Mouse (Mus musculus) cerebellum, adult 2 months (tissue): ENCODE measurements around the gene Cfap70. TPM values are rescaled to one million over a fixed set of nuclear protein-coding genes. Genes with fewer than 3 reads are reported as not detected.
A peak's percentile ranks its signal among the peaks of the same experiment; 100 is the strongest.

Experiments
- DNase-seq, 2 experiments: peaks; one replicate each; pipeline ENCODE4 v3.0.0; 2021
- H3K27ac ChIP-seq: fragments of 200-500 bp; 2 replicates; pipeline ENCODE4 v1.5.1; 2012; ENCODE audit warnings: low read length, control low read depth, inconsistent platforms; ENCODE audit not compliant: insufficient read depth
- H3K27me3 ChIP-seq: fragments of 200-500 bp; 2 replicates; pipeline ENCODE4 v1.6.1; 2012; ENCODE audit warnings: inconsistent platforms, mild to moderate bottlenecking, low read length, moderate library complexity; ENCODE audit not compliant: control insufficient read depth, insufficient read depth
- H3K4me1 ChIP-seq: fragments of 200-500 bp; 2 replicates; pipeline ENCODE4 v1.6.1; 2011; ENCODE audit warnings: low read length; ENCODE audit not compliant: control insufficient read depth, insufficient read depth
- H3K4me3 ChIP-seq: fragments of 200-500 bp; replicated peaks from 2 replicates; pipeline ENCODE3; 2011; ENCODE audit warnings: mild to moderate bottlenecking, low read depth, low read length, control low read depth; ENCODE audit not compliant: insufficient read depth
- CTCF ChIP-seq: fragments of 200-500 bp; IDR thresholded peaks from 2 replicates; pipeline ENCODE4 v1.5.1; 2011; ENCODE audit warnings: low read depth, mild to moderate bottlenecking, control low read depth, low read length, moderate library complexity, borderline replicate concordance; ENCODE audit not compliant: insufficient read depth
- POLR2A ChIP-seq: fragments of 200-500 bp; IDR thresholded peaks from 2 replicates; pipeline ENCODE4 v1.6.1; 2011; ENCODE audit warnings: low read length, control low read depth, borderline replicate concordance; ENCODE audit not compliant: insufficient read depth
- WGBS: fragments of 180-500 bp; shearing (Covaris S2); methylation state at CpG from one replicate; pipeline ENCODE4 v1.1.7; 2018; 5-methylcytosine and 5-hydroxymethylcytosine counted together
- polyA plus RNA-seq: library from polyadenylated mRNA; depleted of rRNA; stranded (reverse); fragments of >200 nt; gene quantifications from 2 replicates; pipeline ENCODE4 v1.2.3, GENCODE M21; 2012; rRNA removed

The Cfap70 gene
- polyA plus RNA-seq, 1 experiment = 0.38 TPM

DNA sequence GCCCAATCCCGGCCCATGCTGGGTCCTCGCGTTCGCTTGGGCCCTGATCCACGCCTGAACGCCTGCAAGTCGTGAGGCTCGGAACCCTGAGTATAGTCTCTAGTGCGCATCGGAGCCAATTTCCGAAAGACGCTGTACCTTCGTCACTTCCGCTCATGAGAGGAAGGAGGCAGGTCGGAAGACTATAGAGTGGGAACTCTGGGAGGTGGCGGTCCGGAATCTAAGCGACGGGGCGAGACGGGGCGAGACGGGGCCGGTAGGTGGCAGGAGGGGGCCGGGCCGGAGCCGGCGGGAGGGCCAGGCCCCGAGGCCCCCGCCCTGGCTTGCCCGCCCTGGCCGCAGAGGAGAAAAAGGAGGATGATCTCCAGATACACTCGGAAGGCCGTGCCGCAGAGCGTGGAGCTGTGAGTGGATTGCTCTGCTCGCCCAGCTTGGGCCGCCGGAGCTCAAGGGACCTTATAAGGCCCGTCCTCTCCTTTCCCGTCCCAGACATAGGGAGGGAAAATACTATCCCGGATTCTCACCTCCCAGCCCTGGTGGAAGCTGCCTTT, 104.0 kb downstream of the Cfap70 start, which contains the start of the genes Ecd and Fam149b:
Gene Ecd (minus strand): TSS at position 131 of the 551 bp plus-strand sequence.
Gene Fam149b (plus strand): TSS at position 172 of the 551 bp plus-strand sequence.
- TF ChIP-seq POLR2A (peak; percentile 66), CTCF (no peak)
- DNase-seq = peak; percentile 91 to 94
- H3K27me3 ChIP-seq = no peaks in the 10 kb centered on the region
- under 1% methylated on average over 42 of the region's 42 CpGs for WGBS
- peak within 1 kb of the TSS; percentile 98 for H3K4me3 ChIP-seq
- peak within 1 kb of the TSS; percentile 77 for H3K27ac ChIP-seq
- peaks cover 6% of the 10 kb centered on the region for H3K4me1 ChIP-seq

DNA sequence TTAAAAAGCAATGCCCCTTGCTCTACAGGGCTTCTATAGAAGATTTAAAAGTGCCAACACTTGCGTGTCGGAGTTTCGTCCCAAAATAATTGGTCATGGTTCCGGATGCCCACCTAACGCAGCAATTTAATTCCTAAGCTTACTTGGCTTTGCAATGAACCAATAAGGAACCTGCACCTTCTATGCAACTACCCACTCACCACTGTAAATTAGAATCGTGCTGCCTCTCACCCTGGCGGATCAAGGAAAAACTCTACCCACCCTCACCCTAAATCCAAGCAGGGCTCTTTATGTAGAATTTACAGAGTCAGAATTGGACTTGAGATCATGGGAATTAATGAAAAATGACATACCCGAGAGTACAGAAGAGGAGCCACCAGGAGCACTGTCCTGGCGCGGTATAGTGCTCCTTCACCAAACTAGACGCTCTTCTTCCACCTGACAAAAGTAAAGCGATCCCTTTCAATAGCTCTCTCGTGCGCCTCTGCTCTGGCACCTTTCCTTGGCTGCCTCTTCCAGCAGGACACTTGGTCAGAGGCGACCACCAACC, 104.5 kb downstream of the Cfap70 start:
- 0 out of 2 replicates have a peak overlapping the region, but pooled peaks have one; percentile 32 for H3K27ac ChIP-seq
- no peaks in the 10 kb centered on the region for H3K27me3 ChIP-seq
- H3K4me3 ChIP-seq = peak overlapping the region; percentile 98
- WGBS = under 1% methylated on average over 15 of the region's 15 CpGs
- H3K4me1 ChIP-seq = peaks cover 6% of the 10 kb centered on the region
- TF ChIP-seq POLR2A = no peak
- no peak for TF ChIP-seq CTCF
- no peak for DNase-seq

DNA sequence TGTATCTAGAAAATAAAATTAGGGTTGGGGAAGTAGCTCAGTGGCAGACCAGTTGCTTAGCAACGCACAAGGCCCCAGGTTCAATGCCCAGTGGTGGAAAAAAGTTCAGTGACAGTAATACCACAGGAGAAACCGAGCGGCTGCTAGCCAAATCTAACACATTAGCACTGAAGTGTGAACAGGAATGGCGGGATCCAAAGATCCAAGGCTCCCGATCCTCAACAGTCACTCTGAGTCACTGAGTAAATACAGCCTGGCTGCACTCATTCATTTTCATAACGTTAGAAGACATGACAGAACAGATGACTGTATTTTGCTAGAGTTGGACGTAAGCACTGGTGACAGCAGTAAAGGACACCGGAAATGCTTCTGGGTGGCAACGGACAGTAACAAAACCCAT, 106.1 kb downstream of the Cfap70 start:
- H3K4me1 ChIP-seq = peaks cover 6% of the 10 kb centered on the region
- no peak for TF ChIP-seq POLR2A
- TF ChIP-seq CTCF = no peak
- 58% methylated on average over 9 of the region's 9 CpGs for WGBS
- H3K4me3 ChIP-seq = no peak overlapping the region
- H3K27me3 ChIP-seq = no peaks in the 10 kb centered on the region
- no peak overlapping the region for H3K27ac ChIP-seq
- no peak for DNase-seq

Other genes starting within 250 kb of the Cfap70 start
- gene Kcnk16, start 183.0 kb downstream of the Cfap70 start, polyA plus RNA-seq = not detected in 2 replicates
- gene Nudt13, start 157.5 kb downstream of the Cfap70 start, polyA plus RNA-seq = 27.1 and 27.6 TPM in 2 replicates
- gene Ecd, start 104.1 kb downstream of the Cfap70 start, polyA plus RNA-seq = 32.1 and 33.9 TPM in 2 replicates
- 53.0 and 59.0 TPM in 2 replicates for gene Fam149b, start 104.1 kb downstream of the Cfap70 start, polyA plus RNA-seq
- gene Dnajc9, start 63.3 kb downstream of the Cfap70 start, polyA plus RNA-seq = 55.9 and 57.7 TPM in 2 replicates
- 52.8 and 53.5 TPM in 2 replicates for gene Mrps16, start 58.6 kb downstream of the Cfap70 start, polyA plus RNA-seq
- gene Anxa7, start 27.9 kb upstream of the Cfap70 start, polyA plus RNA-seq = 69.6 and 72.2 TPM in 2 replicates
- 1.1 TPM in 2 replicates for gene Mss51, start 44.7 kb upstream of the Cfap70 start, polyA plus RNA-seq
- 141 and 142 TPM in 2 replicates for gene Ppp3cb, start 94.3 kb upstream of the Cfap70 start, polyA plus RNA-seq
- 60.6 and 63.1 TPM in 2 replicates for gene Usp54, start 188.8 kb upstream of the Cfap70 start, polyA plus RNA-seq
- not detected in 2 replicates for gene Myoz1, start 204.3 kb upstream of the Cfap70 start, polyA plus RNA-seq
- 0.08 and 0.13 TPM in 2 replicates for gene Synpo2l, start 216.1 kb upstream of the Cfap70 start, polyA plus RNA-seq
- gene Sec24c, start 222.1 kb upstream of the Cfap70 start, polyA plus RNA-seq = 93.3 and 116 TPM in 2 replicates
- 15.9 and 17.1 TPM in 2 replicates for gene Fut11, start 242.7 kb upstream of the Cfap70 start, polyA plus RNA-seq